Mouse (Mus musculus): ENCODE results near the gene Ccdc191. TPM values are rescaled to one million over a fixed set of nuclear protein-coding genes. Genes with fewer than 3 reads are reported as not detected.

Ccdc191 gene
- 2.6 and 3.4 TPM in 2 replicates for polyA plus RNA-seq (2015; fragmentation: Nextera tagmentation; extraction: Ambion mirVana)

DNA sequence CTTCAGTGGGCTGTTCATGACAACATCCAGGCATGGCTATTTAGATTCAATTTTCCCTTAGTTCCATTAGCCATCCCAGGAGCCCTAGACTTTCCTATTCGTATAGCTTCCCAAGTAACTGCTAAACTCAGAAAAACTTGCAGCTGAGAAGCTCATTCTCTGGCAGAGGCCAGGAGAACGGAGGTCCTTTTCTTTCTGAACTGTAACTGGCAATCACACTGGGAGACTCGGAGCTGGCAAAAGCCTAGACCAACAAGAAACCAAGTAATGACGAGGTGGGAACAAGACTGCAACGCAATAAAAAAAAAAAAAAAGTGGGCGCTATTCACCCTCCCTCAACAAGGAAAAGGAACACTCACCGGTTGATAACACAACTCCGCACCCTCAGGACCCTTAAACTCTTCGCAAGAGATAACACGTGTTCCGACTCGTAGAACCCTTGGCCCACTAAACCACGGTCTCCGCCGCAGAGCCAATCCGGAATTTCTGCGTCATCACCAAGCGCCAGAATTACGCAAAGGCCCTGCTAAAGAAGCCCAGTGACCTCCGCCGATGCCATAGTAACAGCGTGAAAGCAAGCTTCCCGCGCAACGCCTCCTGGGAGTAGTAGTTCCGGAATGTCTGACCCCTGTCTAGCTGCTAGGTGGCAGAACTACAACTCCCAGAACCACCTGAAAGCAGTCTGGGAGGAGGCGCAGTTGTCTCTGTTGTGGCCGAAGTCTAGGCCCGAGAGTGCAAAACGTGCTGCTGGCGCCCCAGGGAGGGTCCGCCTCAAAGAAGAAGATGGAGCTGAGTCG lies at the start of gene Ccdc191:
Gene Ccdc191, plus strand, starts transcription at position 593 of the 797 bp plus-strand sequence.
- Histone ChIP-seq H3K4me1 (replicated peaks) (peaks cover 22% of the 10 kb centered on the region; the same call in 1 of the 2 replicates), H3K36me3 (replicated peaks) (no peaks in the 10 kb centered on the region), H3K9me3 (replicated peaks) (no peaks in the 10 kb centered on the region), H3K9ac (peak within 1 kb of the TSS; percentile 71), H3K4me3 (replicated peaks) (peak within 1 kb of the TSS; percentile 80), H3K27ac (replicated peaks) (peak within 1 kb of the TSS; percentile 54), H3K27me3 (no peaks in the 10 kb centered on the region), H3K4me2 (peak within 1 kb of the TSS; percentile 75)
- ATAC-seq (ENCODE audit: insufficient read depth), result peak; percentile 100
- WGBS (ENCODE audit: insufficient replicate concordance), result under 1% methylated on average over 33 of the region's 33 CpGs

DNA sequence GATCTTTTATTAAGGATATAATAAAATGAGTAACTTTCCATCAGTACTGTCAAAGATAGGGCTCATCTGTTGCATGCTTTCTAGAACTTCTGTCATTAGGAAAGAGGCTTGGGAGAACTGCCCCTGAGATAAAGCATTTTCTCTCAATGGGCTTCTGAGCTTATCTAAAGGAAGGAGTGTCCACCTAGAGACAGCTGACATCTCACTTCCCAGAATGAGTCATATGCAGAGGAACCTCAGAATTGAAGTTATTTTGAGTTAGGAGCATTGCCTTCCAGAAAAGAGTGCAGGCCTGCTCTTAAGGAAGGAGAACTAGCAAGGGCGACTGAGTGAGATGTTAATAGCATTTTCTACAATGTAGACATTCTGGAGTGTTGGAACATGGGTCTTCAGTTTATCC lies 48.4 kb upstream of the Ccdc191 start:
- no peak for ATAC-seq (ENCODE audit: insufficient read depth)

DNA sequence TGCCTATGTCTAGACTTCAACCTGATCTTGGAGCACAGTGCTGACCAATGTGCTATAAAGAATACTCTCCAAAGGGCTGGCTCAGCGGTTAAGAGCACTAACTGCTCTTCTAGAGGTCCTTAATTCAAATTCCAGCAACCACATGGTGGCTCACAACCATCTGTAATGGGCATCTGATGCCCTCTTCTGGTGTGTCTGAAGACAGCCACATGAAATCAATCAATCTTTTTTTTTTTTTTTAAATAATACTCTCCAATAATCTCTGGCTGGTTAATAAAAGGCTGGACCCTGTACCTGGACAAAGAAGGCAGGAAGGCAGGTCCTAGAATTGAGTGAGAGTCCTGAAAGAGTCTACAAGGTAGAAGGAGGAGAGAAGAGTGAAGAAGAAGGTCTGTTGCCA lies 39.8 kb upstream of the Ccdc191 start:
- Histone ChIP-seq H3K4me3 (replicated peaks) (no peak overlapping the region), H3K36me3 (replicated peaks) (no peaks in the 10 kb centered on the region), H3K9ac (no peak overlapping the region), H3K9me3 (replicated peaks) (no peaks in the 10 kb centered on the region), H3K27ac (replicated peaks) (no peak overlapping the region), H3K4me1 (replicated peaks) (no peaks in the 10 kb centered on the region), H3K4me2 (no peak overlapping the region), H3K27me3 (no peaks in the 10 kb centered on the region)
- no peak for ATAC-seq (ENCODE audit: insufficient read depth)
- WGBS (ENCODE audit: insufficient replicate concordance), result 31% methylated on average over 1 of the region's 1 CpGs

More for the DNA sequence above, 48.4 kb upstream of the Ccdc191 start:
- H3K36me3 ChIP-seq (replicated peaks), result no peaks in the 10 kb centered on the region
- H3K4me1 ChIP-seq (replicated peaks), result no peaks in the 10 kb centered on the region
- no peaks in the 10 kb centered on the region for H3K27me3 ChIP-seq
- H3K4me2 ChIP-seq, result no peak overlapping the region
- H3K9me3 ChIP-seq (replicated peaks), result no peaks in the 10 kb centered on the region
- H3K4me3 ChIP-seq (replicated peaks), result no peak overlapping the region
- H3K27ac ChIP-seq (replicated peaks), result no peak overlapping the region
- WGBS (ENCODE audit: insufficient replicate concordance), result 46% methylated on average over 1 of the region's 1 CpGs
- H3K9ac ChIP-seq, result no peak overlapping the region

DNA sequence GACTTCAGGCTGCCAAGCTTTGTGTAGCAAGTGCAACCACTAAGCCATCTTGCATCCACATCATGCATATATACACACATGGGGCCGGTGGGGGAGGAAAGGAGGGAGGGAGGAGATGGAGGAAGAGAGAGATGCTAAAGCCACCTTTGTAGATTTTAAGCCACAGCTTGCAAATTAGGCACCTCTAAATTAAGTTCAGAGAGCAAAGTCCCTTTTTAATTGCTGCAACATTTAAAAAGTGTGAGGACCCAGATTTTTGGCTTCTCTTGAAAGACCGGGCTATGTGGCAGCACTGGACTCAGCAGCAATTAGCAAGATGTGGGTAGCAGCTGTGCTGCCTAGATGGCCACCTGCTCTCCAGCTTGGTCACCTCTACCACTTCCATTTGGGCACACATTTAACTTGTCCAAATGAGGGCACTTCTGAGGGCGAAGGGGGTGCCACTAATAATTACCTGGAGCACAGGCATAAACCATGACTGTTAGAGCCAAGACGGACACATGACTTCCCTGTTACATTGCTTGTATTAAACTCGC lies 30.6 kb upstream of the Ccdc191 start:
- no peaks in the 10 kb centered on the region for H3K9me3 ChIP-seq (replicated peaks)
- H3K27me3 ChIP-seq, result no peaks in the 10 kb centered on the region
- ATAC-seq (ENCODE audit: insufficient read depth), result no peak
- no peak overlapping the region for H3K4me2 ChIP-seq
- peaks cover 19% of the 10 kb centered on the region; the same call in 1 of the 2 replicates for H3K36me3 ChIP-seq (replicated peaks)
- H3K27ac ChIP-seq (replicated peaks), result no peak overlapping the region
- H3K4me3 ChIP-seq (replicated peaks), result no peak overlapping the region
- 0 out of 2 replicates have a peak, but pooled peaks cover 3% of the 10 kb centered on the region for H3K4me1 ChIP-seq (replicated peaks)
- WGBS (ENCODE audit: insufficient replicate concordance), result 65% methylated on average over 5 of the region's 5 CpGs
- H3K9ac ChIP-seq, result no peak overlapping the region

DNA sequence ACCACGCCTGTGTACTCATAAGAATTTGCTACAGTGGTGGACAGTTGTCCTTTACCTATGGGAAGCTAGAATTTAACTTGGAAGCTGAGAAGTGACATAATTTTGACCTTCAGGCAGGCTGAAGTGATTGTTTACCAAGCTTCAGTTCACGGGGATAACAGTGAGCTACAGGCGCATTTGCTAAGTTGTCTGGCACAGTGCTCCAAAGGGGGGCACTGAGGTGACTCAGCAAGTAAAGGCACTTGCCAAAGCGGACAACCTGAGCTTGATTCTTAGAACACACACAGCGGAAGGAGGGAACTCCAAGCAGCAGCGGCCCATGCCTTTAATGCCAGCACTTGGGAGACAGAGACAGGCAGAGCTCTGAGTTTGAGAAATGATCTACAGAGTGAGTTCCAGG lies 29.0 kb upstream of the Ccdc191 start:
- 0 out of 2 replicates have a peak, but pooled peaks cover 3% of the 10 kb centered on the region for H3K4me1 ChIP-seq (replicated peaks)
- no peaks in the 10 kb centered on the region for H3K9me3 ChIP-seq (replicated peaks)
- H3K4me3 ChIP-seq (replicated peaks), result no peak overlapping the region
- 60% methylated on average over 6 of the region's 6 CpGs for WGBS (ENCODE audit: insufficient replicate concordance)
- no peak overlapping the region for H3K4me2 ChIP-seq
- H3K9ac ChIP-seq, result no peak overlapping the region
- H3K27ac ChIP-seq (replicated peaks), result no peak overlapping the region
- peaks cover 22% of the 10 kb centered on the region; the same call in 1 of the 2 replicates for H3K36me3 ChIP-seq (replicated peaks)
- H3K27me3 ChIP-seq, result no peaks in the 10 kb centered on the region
- ATAC-seq (ENCODE audit: insufficient read depth), result no peak

DNA sequence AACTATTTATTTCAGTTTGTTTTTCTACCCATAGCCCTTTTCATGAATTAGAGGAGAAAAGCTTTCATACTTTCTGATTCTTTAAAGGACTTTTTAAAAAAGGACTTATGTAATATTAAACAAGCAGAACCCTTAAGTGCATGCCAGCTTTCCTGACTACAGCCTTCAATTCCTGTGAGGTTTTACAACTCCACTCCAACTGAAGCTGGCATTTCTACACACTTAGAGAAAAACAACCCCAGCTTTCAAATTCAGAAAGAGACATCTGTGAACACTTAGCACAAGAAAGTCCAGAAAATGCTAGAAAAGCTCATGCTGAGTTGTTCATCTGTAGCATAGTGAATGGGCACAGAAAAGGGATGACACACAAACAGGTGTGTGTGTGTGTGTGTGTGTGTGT lies 19.8 kb upstream of the Ccdc191 start:
- Histone ChIP-seq H3K36me3 (replicated peaks) (peaks cover 31% of the 10 kb centered on the region), H3K27ac (replicated peaks) (no peak overlapping the region), H3K4me1 (replicated peaks) (no peaks in the 10 kb centered on the region), H3K4me2 (no peak overlapping the region), H3K4me3 (replicated peaks) (no peak overlapping the region), H3K9ac (no peak overlapping the region), H3K27me3 (no peaks in the 10 kb centered on the region), H3K9me3 (replicated peaks) (no peaks in the 10 kb centered on the region)
- ATAC-seq (ENCODE audit: insufficient read depth), result no peak

DNA sequence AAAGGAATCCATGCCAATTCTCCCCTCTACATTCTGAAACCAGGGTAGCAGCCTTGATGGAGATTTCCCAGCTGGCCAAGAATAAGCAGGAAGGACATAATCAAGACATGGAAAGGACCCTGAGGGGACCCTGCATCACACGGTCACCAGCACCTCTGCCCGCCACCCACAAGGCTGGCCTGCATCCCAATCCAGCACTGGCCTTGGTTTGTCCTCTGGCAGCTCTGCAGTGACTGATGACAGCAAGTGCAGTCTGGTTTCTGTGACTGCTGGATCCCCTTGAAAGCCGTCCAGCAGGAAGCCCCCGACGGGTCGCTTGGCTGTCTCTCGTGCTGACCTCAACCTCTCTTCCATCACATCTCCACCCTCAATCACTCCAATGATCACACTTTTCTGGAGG lies 18.2 kb upstream of the Ccdc191 start:
- Histone ChIP-seq H3K36me3 (replicated peaks) (peaks cover 41% of the 10 kb centered on the region), H3K27me3 (no peaks in the 10 kb centered on the region), H3K9ac (no peak overlapping the region), H3K4me2 (no peak overlapping the region), H3K4me1 (replicated peaks) (no peaks in the 10 kb centered on the region), H3K27ac (replicated peaks) (no peak overlapping the region), H3K9me3 (replicated peaks) (no peaks in the 10 kb centered on the region), H3K4me3 (replicated peaks) (no peak overlapping the region)
- no peak for ATAC-seq (ENCODE audit: insufficient read depth)
- 78% methylated on average over 7 of the region's 7 CpGs for WGBS (ENCODE audit: insufficient replicate concordance)

DNA sequence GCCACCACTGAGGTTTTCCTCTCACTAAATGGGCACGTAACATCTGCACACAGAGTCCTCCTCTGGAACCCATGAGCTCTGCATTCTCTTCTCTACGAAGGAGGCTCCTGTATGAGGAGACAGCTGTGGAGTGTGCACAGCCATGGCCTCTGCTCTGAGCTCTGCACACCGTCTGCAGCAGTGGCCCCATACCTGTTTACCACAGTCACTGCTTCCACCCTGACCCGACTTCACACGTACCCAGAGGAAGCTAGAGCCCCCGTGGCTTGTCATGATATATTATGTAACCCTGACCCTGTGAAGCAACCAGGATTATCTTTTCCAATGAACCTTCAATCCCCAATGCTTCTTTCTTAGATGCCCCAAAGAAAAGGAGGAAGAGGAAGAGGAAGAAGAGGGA lies 9.8 kb upstream of the Ccdc191 start:
- H3K27ac ChIP-seq (replicated peaks), result no peak overlapping the region
- no peaks in the 10 kb centered on the region for H3K27me3 ChIP-seq
- no peak for ATAC-seq (ENCODE audit: insufficient read depth)
- H3K36me3 ChIP-seq (replicated peaks), result peaks cover 25% of the 10 kb centered on the region
- H3K4me2 ChIP-seq, result no peak overlapping the region
- no peaks in the 10 kb centered on the region for H3K9me3 ChIP-seq (replicated peaks)
- H3K4me1 ChIP-seq (replicated peaks), result no peaks in the 10 kb centered on the region
- H3K4me3 ChIP-seq (replicated peaks), result no peak overlapping the region
- 64% methylated on average over 6 of the region's 6 CpGs for WGBS (ENCODE audit: insufficient replicate concordance)
- H3K9ac ChIP-seq, result no peak overlapping the region

DNA sequence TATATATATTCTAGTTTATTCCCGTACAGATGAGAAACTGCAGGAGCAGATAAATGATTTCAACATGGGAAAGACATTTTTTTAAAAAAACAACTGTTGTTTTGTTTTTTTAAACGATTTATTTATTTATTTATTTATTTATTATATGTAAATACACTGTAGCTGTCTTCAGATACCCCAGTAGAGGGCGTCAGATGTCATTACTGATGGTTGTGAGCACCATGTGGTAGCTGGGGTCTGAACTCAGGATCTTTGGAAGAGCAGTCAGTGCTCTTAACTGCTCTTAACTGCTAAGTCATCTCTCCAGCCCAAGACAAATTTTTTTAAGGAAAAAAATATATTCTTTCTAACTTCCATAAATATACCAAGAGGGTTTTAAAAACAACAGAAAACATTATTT lies 8.0 kb upstream of the Ccdc191 start:
- Histone ChIP-seq H3K27me3 (no peaks in the 10 kb centered on the region), H3K36me3 (replicated peaks) (peaks cover 13% of the 10 kb centered on the region), H3K4me1 (replicated peaks) (no peaks in the 10 kb centered on the region), H3K4me3 (replicated peaks) (no peak overlapping the region), H3K27ac (replicated peaks) (no peak overlapping the region), H3K9me3 (replicated peaks) (no peaks in the 10 kb centered on the region), H3K9ac (no peak overlapping the region), H3K4me2 (no peak overlapping the region)
- no peak for ATAC-seq (ENCODE audit: insufficient read depth)
- WGBS (ENCODE audit: insufficient replicate concordance), result 39% methylated on average over 3 of the region's 3 CpGs

DNA sequence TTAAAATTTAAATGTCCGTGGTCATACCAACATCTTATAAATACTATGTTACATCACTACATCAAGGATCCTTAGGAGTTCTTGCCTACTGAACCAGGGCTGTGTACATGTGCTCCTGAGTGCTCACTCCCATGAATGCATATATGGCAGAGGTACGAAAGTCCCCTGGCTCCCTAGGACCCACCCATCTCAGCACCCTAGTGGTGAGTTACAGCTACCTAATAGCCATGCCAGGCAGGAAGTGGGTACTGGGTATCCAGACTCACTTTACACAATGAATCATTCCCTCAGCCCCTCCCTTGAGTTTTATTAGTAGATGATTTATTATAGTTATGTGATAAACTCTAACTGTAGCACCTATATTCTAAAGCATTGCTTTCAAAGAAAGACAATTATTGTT lies 7.3 kb upstream of the Ccdc191 start:
- H3K4me3 ChIP-seq (replicated peaks), result no peak overlapping the region
- H3K27me3 ChIP-seq, result no peaks in the 10 kb centered on the region
- ATAC-seq (ENCODE audit: insufficient read depth), result no peak
- H3K9ac ChIP-seq, result no peak overlapping the region
- H3K4me1 ChIP-seq (replicated peaks), result no peaks in the 10 kb centered on the region
- no peaks in the 10 kb centered on the region for H3K9me3 ChIP-seq (replicated peaks)
- H3K36me3 ChIP-seq (replicated peaks), result peaks cover 12% of the 10 kb centered on the region
- H3K27ac ChIP-seq (replicated peaks), result no peak overlapping the region
- H3K4me2 ChIP-seq, result no peak overlapping the region
- 76% methylated on average over 2 of the region's 2 CpGs for WGBS (ENCODE audit: insufficient replicate concordance)

DNA sequence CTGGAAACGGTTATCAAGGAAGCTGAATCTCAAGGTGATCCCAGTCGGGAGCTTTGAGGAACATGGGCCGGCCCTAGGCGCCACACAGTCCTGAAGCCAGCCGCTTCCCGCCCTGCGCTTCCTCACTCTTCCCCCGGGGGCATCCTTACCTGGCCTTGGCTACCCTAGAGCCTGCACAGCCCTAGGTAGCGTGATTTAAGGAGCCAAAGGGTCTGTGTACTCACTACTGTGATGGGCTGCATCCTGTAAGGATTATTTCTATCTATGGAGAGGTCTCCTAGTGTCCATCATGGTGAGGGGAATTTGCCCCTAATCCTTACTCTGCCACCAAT lies 371 bp downstream of the Ccdc191 start:
- Histone ChIP-seq H3K36me3 (replicated peaks) (no peaks in the 10 kb centered on the region), H3K9ac (peak overlapping the region; percentile 71), H3K4me3 (replicated peaks) (peak overlapping the region; percentile 80), H3K4me2 (peak overlapping the region; percentile 75), H3K4me1 (replicated peaks) (peaks cover 22% of the 10 kb centered on the region; the same call in 1 of the 2 replicates), H3K27ac (replicated peaks) (0 out of 2 replicates have a peak overlapping the region, but pooled peaks have one; percentile 52), H3K9me3 (replicated peaks) (no peaks in the 10 kb centered on the region), H3K27me3 (no peaks in the 10 kb centered on the region)
- peak; percentile 87 for ATAC-seq (ENCODE audit: insufficient read depth)
- under 1% methylated on average over 9 of the region's 9 CpGs for WGBS (ENCODE audit: insufficient replicate concordance)

Measured in liver, embryonic 15.5 days (tissue).